Mouse (Mus musculus) megakaryocyte progenitor cell, adult 5-6 weeks (primary cell): ENCODE results near the gene Wwox. TPM values are rescaled to one million over a fixed set of nuclear protein-coding genes. Genes with fewer than 3 reads are reported as not detected.

ENCODE experiments used
- ATAC-seq: replicated peaks from 2 replicates; pipeline ENCODE4 v1.8.0; 2016; ENCODE audit warnings: mild to moderate bottlenecking, moderate TSS enrichment, inconsistent platforms; ENCODE audit not compliant: poor library complexity
- total RNA-seq, 2 experiments: library from RNA; stranded (forward) in 1 of 2; stranded (reverse) in 1 of 2; fragments of 157-497, 149-512 nt in 1 of 2; fragments of 200-1000 nt in 1 of 2; gene quantifications; 2 replicates each; pipeline versions ENCODE4 v1.2.3 to v1.2.4; 2015 to 2017

Wwox gene
- total RNA-seq, 2 experiments from 2014 or later, result 11.2 to 11.3 TPM

DNA sequence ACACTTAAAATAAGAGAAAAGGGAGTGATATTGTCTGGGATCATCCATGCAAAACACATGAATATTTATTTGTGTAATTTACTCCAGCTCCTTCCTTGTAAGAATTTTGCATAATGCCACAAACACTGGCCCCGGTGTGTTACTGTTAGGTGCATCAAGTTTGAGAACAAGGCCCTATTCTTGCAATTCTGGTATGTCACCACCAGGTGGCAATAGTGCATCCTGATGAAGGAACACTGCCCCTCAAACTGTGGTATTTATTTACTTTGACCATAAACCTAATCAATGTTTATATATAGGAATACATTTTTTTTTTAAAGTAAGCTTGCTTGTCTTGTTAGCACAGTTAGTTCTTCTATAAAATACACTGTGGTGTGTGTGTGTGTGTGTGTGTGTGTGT lies 493.8 kb downstream of the Wwox start:
- ATAC-seq, result 0 out of 2 replicates have a peak, but pooled peaks have one; percentile 44

DNA sequence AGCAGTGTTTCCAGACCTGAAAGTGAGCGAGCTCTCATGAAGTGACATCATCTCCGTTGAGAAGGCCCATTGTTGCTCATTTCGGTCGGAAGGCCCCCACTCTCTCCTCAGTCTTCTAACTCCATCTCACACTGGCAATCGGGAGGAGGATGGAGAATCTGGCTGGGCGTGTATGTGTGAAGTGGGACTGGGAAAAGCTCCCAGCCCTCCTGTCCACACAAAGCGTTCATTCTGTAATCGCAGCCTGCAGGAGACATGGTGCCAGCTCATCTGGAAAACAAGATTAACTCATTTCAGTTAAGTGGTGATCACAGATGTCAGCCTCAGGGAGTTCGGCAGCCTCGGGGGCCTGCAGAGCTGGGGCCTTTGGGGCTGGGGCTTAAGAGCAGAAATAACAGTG lies 497.4 kb downstream of the Wwox start:
- ATAC-seq, result no peak

DNA sequence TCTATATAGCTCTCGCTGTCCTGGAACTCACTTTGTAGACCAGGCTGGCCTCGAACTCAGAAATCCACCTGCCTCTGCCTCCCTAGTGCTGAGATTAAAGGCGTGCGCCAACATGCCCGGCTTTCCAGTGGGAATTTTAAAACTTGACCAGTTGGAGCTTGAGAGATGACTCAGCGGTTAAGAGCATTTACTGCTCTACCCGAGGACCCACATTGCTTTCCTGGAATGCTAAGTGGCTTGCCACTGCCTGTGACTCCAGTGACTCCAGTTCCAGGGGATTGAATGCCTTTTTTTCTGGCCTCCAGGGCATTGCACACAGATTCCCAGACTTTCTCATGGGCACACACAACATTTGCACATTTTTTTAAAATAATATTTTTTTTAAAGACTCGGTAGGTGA lies 499.9 kb downstream of the Wwox start:
- ATAC-seq, result no peak

DNA sequence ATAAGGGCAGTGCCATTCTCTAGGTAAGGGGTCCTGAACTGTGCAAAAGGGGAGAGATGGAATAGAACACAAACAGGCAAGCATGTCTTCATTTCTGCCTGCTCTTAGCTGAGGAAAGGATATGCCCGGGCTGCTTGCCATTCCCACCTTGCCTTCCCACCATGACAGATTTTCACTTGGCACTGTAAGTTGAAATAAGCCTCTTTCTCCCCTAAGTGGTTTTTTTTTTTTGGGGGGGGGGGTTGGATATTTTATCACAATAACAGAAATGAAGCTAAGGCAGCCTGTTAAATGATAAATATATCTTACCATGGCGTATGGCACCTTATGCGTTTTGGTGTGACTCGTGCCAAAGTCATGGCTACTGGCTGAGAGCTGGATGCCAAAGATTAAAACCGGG lies 501.6 kb downstream of the Wwox start:
- ATAC-seq, result no peak

DNA sequence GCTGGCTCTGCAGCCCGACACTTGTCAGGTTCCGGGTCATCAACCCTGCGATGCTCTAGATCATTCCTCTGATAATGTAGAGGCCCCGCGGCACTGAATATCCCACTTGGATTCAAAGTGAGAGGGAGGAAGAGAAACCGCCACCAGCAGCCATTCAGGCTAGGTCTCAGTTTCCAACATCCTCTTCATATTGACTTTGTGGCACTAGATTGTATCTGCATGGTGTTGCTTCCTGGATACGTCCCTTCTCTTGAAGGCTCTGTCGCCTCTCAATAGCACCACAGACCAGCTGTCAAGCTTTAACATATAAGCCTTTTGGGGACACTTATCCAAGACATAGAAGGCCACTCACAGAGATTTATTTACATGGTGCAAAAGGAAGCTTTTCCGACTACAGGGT lies 502.2 kb downstream of the Wwox start:
- no peak for ATAC-seq

DNA sequence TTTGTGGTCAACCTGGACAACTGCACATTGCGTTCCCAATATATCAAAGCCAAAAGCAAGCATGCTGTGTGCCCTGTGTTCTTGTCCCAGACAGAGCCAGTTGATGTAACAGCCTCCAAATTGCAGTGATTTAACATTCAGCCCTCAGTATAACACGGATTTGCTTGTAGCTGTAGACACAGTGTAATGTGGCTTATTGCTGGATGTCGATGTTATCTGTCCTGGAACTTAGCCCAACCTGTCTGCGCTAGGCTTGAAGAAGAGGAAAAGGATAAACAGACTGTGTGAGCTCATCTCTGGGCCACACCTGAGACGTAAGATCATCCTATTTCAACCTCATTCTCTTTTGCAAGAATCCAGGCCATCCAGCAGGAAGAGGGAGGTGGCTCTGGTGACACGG lies 508.5 kb downstream of the Wwox start:
- ATAC-seq, result no peak

DNA sequence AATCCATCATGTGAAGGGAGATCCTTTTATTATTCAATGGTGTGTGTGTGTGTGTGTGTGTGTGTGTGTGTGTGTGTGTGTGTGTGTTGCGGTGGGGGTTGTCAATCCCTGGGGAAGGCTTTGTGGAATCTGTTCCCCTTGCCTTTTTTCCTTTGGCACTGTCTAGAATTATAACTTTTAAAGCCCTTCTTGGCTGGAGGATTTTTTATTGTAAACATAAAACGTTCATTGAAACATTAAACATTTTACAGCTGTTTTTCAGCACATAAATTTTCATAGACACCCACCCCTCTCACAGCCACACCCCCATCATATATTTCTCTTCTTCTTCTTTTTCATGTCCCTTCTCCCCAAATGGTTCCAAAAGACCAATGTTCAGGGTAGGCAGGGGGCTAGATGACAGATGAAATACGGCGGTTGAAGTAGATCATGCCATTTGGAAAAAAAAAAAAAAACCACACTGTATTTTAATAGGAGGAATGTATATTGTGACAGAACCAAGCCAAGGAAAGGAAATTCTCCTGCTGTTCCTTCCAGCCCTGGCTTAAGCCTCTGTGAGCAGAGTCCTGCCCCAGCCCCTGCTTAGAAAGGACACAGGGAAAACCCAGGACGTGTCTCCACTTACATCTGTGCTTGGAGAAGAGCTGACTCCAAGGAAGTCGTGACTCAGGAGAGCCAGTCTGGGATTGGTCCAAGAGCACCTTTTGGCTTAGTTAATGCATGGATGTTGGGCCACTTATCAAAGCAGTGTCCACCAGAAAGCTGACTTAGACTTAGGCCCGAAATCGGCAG lies 517.1 kb downstream of the Wwox start:
- no peak for ATAC-seq

DNA sequence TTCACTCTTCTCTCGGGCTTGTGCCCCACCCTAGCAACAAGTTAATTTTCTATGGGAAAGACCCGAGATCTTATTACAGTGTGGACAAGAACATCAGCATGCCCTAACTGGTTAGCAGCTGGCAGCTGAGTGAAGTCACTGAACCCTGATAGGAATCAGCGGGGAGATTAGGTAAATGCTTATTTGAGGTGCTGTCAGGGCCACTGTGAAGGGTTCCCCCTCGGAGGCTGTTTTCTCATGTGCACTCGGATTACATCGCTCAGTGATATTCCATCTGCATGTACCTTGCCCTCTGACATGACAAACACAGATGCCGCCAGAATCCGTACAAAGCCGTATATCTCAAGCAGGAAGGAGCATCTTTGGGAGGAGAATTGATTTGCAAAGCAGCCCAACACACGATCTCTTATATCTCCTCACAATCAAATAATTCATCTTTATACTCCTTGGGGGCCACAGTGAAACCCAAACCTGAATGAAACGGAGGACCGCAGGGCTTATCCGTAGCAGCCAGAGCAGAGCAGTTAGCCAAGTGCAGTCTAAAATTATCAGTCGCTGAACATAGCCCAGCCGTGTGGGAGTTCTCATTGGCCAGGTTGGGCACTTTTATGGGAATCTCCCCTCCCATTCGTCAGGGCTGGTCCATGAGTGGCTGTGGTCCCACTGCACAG lies 519.1 kb downstream of the Wwox start:
- no peak for ATAC-seq

DNA sequence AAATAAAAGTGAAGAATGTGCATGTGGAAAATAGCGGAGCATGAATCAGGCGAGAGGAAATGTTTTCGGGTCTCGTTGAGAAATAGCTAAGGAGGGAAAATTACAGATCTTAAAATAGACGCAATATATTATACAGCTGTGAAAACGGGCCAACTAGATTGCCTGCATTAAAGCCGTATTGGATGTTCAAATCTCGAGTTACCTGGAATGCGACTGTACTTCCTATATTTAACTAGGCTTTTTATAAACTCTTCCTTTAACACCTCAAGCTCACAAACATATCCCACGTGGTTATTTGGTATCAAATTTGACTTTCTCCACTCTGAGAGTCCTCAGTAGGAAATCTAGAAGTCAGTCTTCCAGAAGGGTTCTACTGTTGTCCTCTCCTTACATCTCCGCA lies 520.0 kb downstream of the Wwox start:
- ATAC-seq, result no peak

DNA sequence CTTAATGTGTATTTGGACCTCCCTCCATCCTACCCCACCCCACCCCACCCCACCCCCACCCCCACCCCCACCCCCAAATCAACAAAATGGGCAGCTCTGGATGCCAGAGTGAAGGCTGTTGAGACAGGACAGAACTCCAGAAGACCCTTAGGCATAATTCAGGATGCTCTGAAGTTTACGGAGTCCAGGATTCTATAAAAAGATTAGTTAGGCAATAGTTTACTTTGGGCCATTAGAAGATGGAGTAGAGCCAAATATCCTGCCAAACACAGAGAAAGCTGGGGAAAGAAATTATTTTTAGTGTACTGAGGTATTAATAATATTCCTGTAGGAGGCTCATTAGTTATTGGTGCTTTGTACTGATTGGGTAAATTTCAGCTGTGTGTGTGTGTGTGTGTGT lies 523.0 kb downstream of the Wwox start:
- no peak for ATAC-seq

DNA sequence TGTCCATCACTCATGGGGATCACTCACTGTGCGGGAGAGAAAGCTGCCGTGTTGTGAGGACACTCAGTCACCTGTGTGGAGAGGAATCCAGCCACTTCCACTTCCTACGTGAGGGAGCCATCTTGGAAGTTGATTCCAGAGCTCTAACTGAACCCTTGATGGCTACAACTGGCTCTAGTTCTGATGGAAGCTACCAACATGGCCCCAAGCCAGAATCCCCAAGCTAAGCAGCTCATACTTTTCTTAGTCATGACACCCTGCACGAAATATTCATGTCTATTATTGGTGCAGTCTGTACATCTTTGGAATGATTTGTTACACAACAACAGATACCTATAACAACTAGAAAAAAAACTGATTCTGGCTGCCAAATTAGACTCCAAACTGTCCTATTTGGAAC lies 523.8 kb downstream of the Wwox start:
- ATAC-seq, result no peak

DNA sequence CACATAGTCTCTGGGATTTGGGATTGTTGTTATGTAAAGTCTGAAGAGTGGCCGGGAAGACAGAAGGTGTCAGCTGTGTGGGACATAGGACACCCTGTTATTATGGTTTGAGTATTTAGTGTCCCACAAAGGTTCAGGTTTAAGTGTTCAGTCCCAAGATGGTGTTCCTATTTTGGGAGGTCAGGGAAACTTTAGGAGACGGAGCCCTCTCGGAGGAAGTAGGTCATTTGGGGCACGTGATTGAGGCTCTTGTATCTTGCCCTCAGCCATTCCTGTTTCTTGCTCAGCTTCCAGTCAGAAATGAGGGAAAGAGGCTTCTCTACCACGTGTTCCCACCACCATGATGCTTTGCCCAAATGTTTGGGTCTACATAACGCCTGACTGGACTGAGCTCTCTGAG lies 524.8 kb downstream of the Wwox start:
- ATAC-seq, result no peak

DNA sequence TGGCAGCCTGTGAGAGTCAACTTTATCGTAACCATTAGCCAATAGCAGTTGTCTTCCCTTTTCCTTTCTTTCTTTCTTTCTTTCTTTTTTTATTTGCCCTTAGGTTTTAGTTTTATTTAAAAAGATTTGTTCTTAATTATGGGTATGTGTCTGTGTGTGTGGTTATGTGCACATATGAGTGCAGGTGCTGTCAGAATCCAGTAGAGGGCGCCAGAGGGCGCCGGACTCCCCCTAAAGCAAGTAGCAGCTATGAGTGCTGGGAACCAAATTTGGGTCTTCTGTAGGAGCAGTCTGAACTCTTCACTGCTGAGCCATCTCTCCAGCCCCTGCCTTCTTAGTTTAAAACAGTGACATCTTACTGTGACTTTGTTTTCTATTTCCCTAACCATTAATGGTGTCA lies 529.4 kb downstream of the Wwox start:
- ATAC-seq, result no peak

DNA sequence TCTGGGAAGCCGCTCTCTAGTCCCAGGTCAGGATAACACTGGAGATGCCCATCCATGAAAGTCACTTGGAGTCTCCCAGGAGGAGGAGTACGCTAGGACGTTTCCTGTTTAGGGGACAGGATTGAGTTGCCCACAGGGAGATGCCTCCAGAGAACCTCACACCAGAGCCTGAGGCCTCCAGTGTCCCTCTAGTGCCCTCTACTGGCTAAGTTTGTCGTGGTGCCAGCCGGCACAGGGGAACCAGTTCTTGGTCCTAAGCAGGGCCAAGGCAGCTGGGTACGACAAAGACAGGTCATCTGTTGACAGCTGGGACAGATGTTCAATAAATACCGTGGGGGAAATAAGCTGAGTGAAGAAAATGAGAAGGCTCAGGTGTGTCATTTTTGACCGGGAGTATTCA lies 531.9 kb downstream of the Wwox start:
- peak; percentile 97 for ATAC-seq

DNA sequence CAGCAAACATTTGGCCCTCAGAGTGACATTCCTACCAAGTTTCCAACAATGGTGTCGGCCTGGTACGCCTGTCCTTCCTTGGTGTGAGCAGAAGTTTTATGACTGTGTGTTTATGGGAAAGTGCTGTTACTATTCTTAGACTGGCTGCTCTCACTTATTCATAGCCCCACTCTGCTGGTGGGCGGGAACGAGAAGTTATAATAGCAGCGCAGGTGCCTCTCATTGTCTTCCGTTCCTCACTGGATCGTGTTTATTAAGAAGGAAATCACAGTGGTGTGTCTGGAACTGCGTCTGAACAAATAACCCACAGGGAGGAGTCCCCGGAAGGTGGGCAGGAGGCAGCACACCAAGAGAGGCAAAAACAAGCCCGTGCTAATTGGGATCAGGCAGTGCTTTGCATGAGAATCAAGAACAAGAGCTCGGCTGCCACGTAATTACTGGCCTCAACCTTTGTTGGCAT lies 533.6 kb downstream of the Wwox start:
- no peak for ATAC-seq

DNA sequence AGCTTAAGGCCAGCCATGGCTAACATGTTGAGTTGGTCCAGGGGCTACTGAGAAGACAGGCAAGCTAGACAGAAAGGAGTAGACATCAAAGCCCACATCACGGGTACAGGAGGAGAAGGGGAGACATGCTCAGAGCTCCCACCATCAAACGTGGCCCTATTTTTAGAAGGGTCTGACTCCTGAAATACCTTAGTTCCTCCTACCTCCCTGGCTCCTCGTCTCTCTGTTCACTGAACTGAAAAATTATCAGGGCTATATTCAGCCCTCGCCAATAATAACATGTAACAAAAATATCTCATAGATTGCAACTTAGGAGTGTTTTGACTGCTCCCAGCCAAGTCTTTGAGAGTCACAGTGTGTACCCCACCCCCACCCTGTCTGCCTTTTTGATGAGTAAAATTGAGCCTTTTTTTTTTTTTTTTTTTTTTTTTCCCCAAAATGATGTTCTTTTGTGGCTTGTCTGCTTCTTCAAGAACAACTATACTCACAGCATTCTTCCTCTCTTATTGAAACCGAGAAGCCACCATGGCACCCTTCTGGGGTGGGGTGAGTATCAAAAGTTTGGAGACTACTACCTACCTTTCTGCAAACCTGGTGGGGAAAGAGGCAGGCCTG lies 535.0 kb downstream of the Wwox start:
- ATAC-seq, result no peak

DNA sequence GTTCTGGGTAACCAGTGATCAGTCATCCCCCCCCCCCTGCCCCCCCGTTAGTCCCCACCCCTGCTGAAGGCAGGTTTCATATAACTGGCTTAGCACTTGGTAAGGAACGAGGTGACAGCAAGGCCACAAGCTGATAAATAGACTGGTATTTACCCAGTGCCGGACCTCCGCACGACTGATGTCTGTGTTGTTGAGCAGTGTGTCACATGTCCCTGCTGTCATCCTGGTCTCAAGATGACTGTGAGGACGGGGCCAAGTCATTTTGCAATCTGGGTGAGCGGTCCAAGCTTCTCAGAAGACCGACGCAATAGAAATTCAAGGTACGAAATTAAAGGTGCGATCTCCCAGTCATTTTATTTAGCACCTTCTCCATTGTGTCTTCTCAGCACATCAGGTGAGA lies 538.3 kb downstream of the Wwox start:
- no peak for ATAC-seq

DNA sequence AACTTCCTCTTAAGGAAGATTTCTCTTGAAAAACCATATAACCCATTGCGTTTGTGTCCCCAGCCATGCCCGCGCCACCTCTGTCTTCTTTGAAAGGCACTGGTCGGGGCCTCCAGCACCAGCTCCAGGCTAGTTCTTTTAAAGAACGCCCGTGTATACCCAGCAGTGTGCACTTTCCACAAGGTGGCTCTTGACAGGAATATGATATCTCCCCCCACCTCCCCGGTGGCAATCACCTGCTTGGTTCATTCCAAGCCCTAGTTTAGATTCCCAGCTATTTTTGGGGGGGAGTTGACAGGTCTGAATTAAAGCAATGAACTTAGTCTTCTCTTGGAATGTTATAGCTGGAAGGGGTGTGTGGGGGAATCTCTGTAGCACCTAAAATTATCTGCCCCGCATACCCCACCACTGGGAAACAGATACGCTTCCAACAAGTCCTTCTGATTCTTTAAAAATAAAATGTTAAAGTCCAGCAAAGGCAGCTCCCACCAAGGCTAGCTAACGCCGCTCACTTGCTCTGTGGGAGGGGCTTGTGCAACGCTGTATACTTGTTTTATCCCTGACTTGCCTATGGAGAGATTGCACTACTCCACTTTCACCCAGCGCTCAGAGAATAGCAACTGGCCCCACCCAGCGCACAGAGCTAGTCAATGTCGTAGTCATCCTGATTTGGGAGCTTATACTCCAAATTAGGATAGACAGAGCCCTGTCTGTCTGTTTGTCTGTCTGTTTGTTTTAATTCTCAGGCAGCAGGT lies 538.9 kb downstream of the Wwox start:
- ATAC-seq, result no peak

DNA sequence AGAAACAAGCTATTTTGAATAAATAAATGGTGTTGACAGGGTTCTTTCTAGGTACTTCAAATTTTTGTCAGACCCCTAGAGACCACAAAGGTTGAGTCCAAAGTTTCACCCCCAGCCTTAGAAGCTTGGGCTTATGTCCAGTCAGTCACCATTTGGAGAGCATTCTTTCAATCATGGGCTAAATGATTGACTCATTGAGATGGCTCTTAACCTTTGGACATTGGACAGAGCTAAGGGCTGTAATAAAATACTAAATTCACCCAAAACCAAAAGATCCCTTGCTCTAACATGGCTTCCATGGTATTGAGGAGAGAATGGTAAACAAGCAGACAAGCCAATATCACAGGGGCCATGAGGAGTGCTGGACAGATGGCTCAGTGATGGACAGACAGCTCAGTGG lies 540.2 kb downstream of the Wwox start:
- no peak for ATAC-seq

DNA sequence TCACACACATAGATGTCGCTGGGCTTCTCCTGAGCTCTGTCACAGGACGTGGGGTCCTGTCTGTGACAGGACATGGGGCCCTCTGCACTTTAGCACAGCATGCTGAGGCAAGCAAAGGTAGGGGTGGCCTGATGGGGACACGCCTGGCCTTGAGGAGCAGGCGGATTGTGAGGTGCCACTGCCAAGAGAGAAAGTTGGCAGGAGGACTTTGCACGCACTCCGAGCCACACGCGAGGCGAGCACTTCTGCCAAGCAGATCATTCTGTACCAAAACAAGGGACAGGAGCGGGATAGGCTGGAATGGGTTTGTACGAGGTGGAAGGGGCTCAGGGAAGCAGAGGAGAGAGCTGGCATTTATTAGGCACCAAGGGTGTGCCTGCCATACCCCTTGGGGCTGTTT lies 543.3 kb downstream of the Wwox start:
- no peak for ATAC-seq

DNA sequence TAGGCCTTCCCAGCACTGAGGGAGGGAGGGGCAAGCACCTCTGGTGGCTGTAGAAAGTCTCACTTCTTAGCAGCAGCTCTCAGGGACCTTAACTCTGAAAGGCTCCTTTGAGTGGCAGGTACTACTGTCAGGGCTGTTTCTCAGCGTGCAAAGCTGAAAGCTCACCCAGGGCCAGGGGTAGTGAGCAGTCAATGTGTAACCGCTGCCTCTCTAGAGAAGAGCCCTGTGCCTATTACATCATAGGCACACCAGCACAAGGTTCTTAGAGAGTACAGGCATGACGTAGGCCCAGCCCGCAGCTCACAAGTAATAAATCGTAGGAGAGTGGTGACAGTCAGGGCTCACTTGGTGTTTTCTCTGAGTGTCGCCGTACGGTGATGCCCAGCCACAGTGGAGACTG lies 545.0 kb downstream of the Wwox start:
- ATAC-seq, result no peak
